Mouse (Mus musculus) midbrain, postnatal 0 days (tissue): ENCODE data around the gene Eef1akmt2. TPM values are rescaled to one million over a fixed set of nuclear protein-coding genes. Genes with fewer than 3 reads are reported as not detected.

Source experiments
- ATAC-seq: fragments of 200-750 bp; cut with Nextera tagmentation; 2 replicates; pipeline ENCODE4 v1.8.0; 2017; ENCODE audit warnings: moderate number of reproducible peaks, mild to moderate bottlenecking, moderate TSS enrichment, moderate library complexity; ENCODE audit not compliant: low FRiP score
- DNase-seq: peaks from one replicate; pipeline ENCODE4 v3.0.0-alpha.2; 2015; ENCODE audit warnings: low spot score
- H3K27ac ChIP-seq: fragments of 300-500 bp; sonication (generic); 2 replicates; pipeline ENCODE4 v1.5.1; 2014; ENCODE audit warnings: low read depth, mild to moderate bottlenecking, low read length, mixed read lengths
- H3K27me3 ChIP-seq: fragments of 300-500 bp; sonication (generic); 2 replicates; pipeline ENCODE4 v1.6.1; 2014; ENCODE audit warnings: low read length, control low read depth, mixed read lengths; ENCODE audit not compliant: insufficient read depth
- H3K36me3 ChIP-seq: fragments of 300-500 bp; sonication (generic); 2 replicates; pipeline ENCODE4 v1.6.1; 2014; ENCODE audit warnings: low read length, control low read depth, mixed read lengths; ENCODE audit not compliant: insufficient read depth
- H3K4me1 ChIP-seq: fragments of 300-500 bp; sonication (generic); 2 replicates; pipeline ENCODE4 v1.6.1; 2014; ENCODE audit warnings: mild to moderate bottlenecking, control low read depth, antibody characterized with exemption, low read length, mixed read lengths; ENCODE audit not compliant: insufficient read depth
- H3K4me2 ChIP-seq: fragments of 300-500 bp; sonication (generic); 2 replicates; pipeline ENCODE4 v1.6.1; 2014; ENCODE audit warnings: low read depth, mild to moderate bottlenecking, low read length, mixed read lengths; ENCODE audit not compliant: poor library complexity, severe bottlenecking
- H3K4me3 ChIP-seq: fragments of 300-500 bp; sonication (generic); 2 replicates; pipeline ENCODE4 v1.5.1; 2014; ENCODE audit warnings: low read depth, mild to moderate bottlenecking, low read length, moderate library complexity
- H3K9ac ChIP-seq: fragments of 300-500 bp; sonication (generic); replicated peaks from 2 replicates; pipeline ENCODE4 v1.6.1; 2014; ENCODE audit warnings: mild to moderate bottlenecking, low read length, moderate library complexity, mixed read lengths; ENCODE audit not compliant: poor library complexity, severe bottlenecking
- H3K9me3 ChIP-seq: fragments of 300-500 bp; sonication (generic); 2 replicates; pipeline ENCODE4 v1.6.1; 2016; ENCODE audit warnings: low read length, control low read depth
- CTCF ChIP-seq: IDR thresholded peaks from 2 replicates; pipeline ENCODE4 v1.5.1; 2016; ENCODE audit warnings: antibody characterized with exemption, mild to moderate bottlenecking
- WGBS: fragments of 180-500 bp; shearing (Covaris S2); extraction: QIAGEN DNeasy Blood & Tissue Kit; methylation state at CpG from one replicate; pipeline ENCODE4 v1.1.7; 2014; 5-methylcytosine and 5-hydroxymethylcytosine counted together
- polyA plus RNA-seq: library from polyadenylated mRNA; unstranded; fragments of >200 nt; fragmentation: Nextera tagmentation; extraction: Ambion mirVana; gene quantifications from 2 replicates; pipeline ENCODE4 v1.2.1, GENCODE M21; 2015
- total RNA-seq: library from RNA; depleted of rRNA; stranded (reverse); fragments of >200 nt; gene quantifications from 2 replicates; pipeline ENCODE4 v1.2.3, GENCODE M21; 2014; rRNA removed

The Eef1akmt2 gene
- total and polyA plus RNA-seq, 2 experiments from 2014 or later: 52.1 to 84.2 TPM

GRCm38 (mm10) chr7:132781130-132781814, 71.2 kb downstream of the Eef1akmt2 start:
- Histone ChIP-seq H3K9me3 (no peaks in the 10 kb centered on the region), H3K9ac (no peak overlapping the region), H3K4me1 (peaks cover 17% of the 10 kb centered on the region), H3K4me2 (no peak overlapping the region), H3K27me3 (no peaks in the 10 kb centered on the region), H3K36me3 (peaks cover 3% of the 10 kb centered on the region), H3K4me3 (no peak overlapping the region), H3K27ac (peak overlapping the region; percentile 44)
- TF ChIP-seq CTCF: peak; percentile 49; the same call in 1 of the 2 replicates
- ATAC-seq (peak; percentile 67), DNase-seq (peak; percentile 76)
- 9% methylated on average over 7 of the region's 7 CpGs for WGBS

- WGBS: 25% methylated on average over 4 of the region's 4 CpGs
- Histone ChIP-seq H3K4me3 (no peak overlapping the region), H3K36me3 (peaks cover 3% of the 10 kb centered on the region), H3K4me2 (no peak overlapping the region), H3K9me3 (no peaks in the 10 kb centered on the region), H3K9ac (no peak overlapping the region), H3K4me1 (peaks cover 17% of the 10 kb centered on the region), H3K27me3 (no peaks in the 10 kb centered on the region), H3K27ac (peak overlapping the region; percentile 44)
- DNase-seq: peak; percentile 59
- peak; percentile 39; the same call in 1 of the 2 replicates for ATAC-seq
- peak; percentile 44 for TF ChIP-seq CTCF
Measured at GRCm38 (mm10) chr7:132780611-132781010, 71.9 kb downstream of the Eef1akmt2 start.

GRCm38 (mm10) chr7:132778630-132779029, 73.8 kb downstream of the Eef1akmt2 start:
- ATAC-seq (no peak), DNase-seq (no peak)
- Histone ChIP-seq H3K27me3 (no peaks in the 10 kb centered on the region), H3K4me3 (no peak overlapping the region), H3K9me3 (no peaks in the 10 kb centered on the region), H3K36me3 (peaks cover 3% of the 10 kb centered on the region), H3K9ac (no peak overlapping the region), H3K4me1 (peaks cover 17% of the 10 kb centered on the region), H3K27ac (no peak overlapping the region), H3K4me2 (no peak overlapping the region)
- TF ChIP-seq CTCF: no peak
- 93% methylated on average over 13 of the region's 13 CpGs for WGBS

- Histone ChIP-seq H3K4me2 (no peak overlapping the region), H3K9ac (no peak overlapping the region), H3K27me3 (no peaks in the 10 kb centered on the region), H3K9me3 (no peaks in the 10 kb centered on the region), H3K4me1 (peaks cover 17% of the 10 kb centered on the region), H3K36me3 (peaks cover 3% of the 10 kb centered on the region), H3K4me3 (no peak overlapping the region), H3K27ac (no peak overlapping the region)
- no peak for ATAC-seq
- 74% methylated on average over 1 of the region's 1 CpGs for WGBS
- TF ChIP-seq CTCF: no peak
- DNase-seq: no peak
Measured at GRCm38 (mm10) chr7:132777728-132778453, 74.6 kb downstream of the Eef1akmt2 start.

Other genes with a start within 250 kb of the Eef1akmt2 start
- 36.2 and 49.8 TPM in 2 replicates for gene Lhpp, start 242.0 kb downstream of the Eef1akmt2 start, total RNA-seq
- 59.2 and 65.1 TPM in 2 replicates for gene Lhpp, start 242.0 kb downstream of the Eef1akmt2 start, polyA plus RNA-seq
- 8.0 and 17.3 TPM in 2 replicates for gene Fam53b, start 38.8 kb downstream of the Eef1akmt2 start, total RNA-seq
- gene Fam53b, start 38.8 kb downstream of the Eef1akmt2 start, polyA plus RNA-seq: 7.3 and 9.4 TPM in 2 replicates
- gene Abraxas2, start 6.6 kb upstream of the Eef1akmt2 start, total RNA-seq: 26.7 and 28.8 TPM in 2 replicates
- 31.1 and 32.3 TPM in 2 replicates for gene Abraxas2, start 6.6 kb upstream of the Eef1akmt2 start, polyA plus RNA-seq
- 45.1 and 64.6 TPM in 2 replicates for gene Zranb1, start 78.5 kb upstream of the Eef1akmt2 start, total RNA-seq
- 26.6 and 28.2 TPM in 2 replicates for gene Zranb1, start 78.5 kb upstream of the Eef1akmt2 start, polyA plus RNA-seq